In the genomic region with DNA sequence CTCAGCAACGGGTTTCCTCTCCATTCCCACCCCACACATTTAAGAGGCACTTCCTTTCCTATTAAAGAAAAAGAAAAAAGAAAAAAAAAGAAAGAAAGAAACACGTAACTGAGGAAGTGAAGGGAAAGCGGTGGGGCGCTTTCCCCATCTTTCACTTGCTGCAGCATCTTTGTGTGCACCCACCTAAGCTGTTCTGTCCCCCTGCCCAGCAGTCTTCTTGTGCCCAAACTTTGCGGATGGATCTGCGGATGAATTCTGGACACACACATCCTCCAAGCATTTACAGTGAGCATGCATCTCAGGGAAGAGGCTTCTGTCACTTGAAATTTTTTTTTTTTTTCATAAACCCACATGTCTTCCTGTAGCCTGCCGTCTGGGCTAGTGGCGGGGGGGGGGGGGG, we compare ENCODE assay signal across 21 mouse cellular contexts. TPM values are rescaled to one million over a fixed set of nuclear protein-coding genes. Genes with fewer than 3 reads are reported as not detected.
DNase-seq lines count a peak whose midpoint lies in the region; ATAC-seq and TF ChIP-seq lines count a peak whose summit lies in the region.
"Had no signal": no experiment of that assay in that cellular context is flagged by ENCODE, and none has a peak within 500 bp of the region (broad histone marks: within the 10 kb centered on the region; RNA-seq: fewer than 3 reads in every experiment).

No protein-coding gene starts in this region.

- no peak for TF ChIP-seq POLR2A in kidney, adult 2 months (IDR thresholded peaks at IDR 0.05; ENCODE audit: low read depth, low read length)

- no peak overlapping the region for H3K9ac ChIP-seq in forebrain, embryonic 16.5 days (replicated peaks; ENCODE audit: low read depth, low read length)
- 0 out of 2 replicates have a peak overlapping the region, but pooled peaks have one; percentile 7 for H3K9ac ChIP-seq in kidney, embryonic 15.5 days
- H3K9ac ChIP-seq in embryonic facial prominence, embryonic 15.5 days: no peak overlapping the region
- H3K9ac ChIP-seq: heart, embryonic 13.5 days; limb, embryonic 12.5 days; liver, embryonic 14.5 days; stomach, embryonic 15.5 days had no signal

- H3K4me2 ChIP-seq in forebrain, embryonic 16.5 days (ENCODE audit: low read length): no peak overlapping the region
- H3K4me2 ChIP-seq in kidney, embryonic 15.5 days: peak overlapping the region; percentile 53
- H3K4me2 ChIP-seq in embryonic facial prominence, embryonic 15.5 days (replicated peaks): no peak overlapping the region
- H3K4me2 ChIP-seq: heart, embryonic 13.5 days; limb, embryonic 12.5 days; stomach, embryonic 15.5 days had no signal

- peaks cover 100% of the 10 kb centered on the region for H3K27me3 ChIP-seq in forebrain, embryonic 10.5 days (ENCODE audit: poor library complexity, severe bottlenecking)
- peaks cover 68% of the 10 kb centered on the region for H3K27me3 ChIP-seq in forebrain, embryonic 16.5 days (replicated peaks; ENCODE audit: control insufficient read depth, insufficient read depth, low read length)
- peaks cover 87% of the 10 kb centered on the region for H3K27me3 ChIP-seq in kidney, embryonic 15.5 days
- H3K27me3 ChIP-seq in kidney, adult 2 months (replicated peaks; ENCODE audit: control insufficient read depth, insufficient read depth, low read length): peaks cover 21% of the 10 kb centered on the region
- H3K27me3 ChIP-seq in embryonic facial prominence, embryonic 15.5 days: peaks cover 84% of the 10 kb centered on the region

- H3K36me3 ChIP-seq in forebrain, embryonic 10.5 days (replicated peaks): no peaks in the 10 kb centered on the region
- H3K36me3 ChIP-seq in forebrain, embryonic 16.5 days (ENCODE audit: control insufficient read depth, insufficient read depth): no peaks in the 10 kb centered on the region
- H3K36me3 ChIP-seq in kidney, embryonic 15.5 days: no peaks in the 10 kb centered on the region
- no peaks in the 10 kb centered on the region for H3K36me3 ChIP-seq in kidney, adult 2 months (ENCODE audit: control insufficient read depth, insufficient read depth, low read length)
- no peaks in the 10 kb centered on the region for H3K36me3 ChIP-seq in embryonic facial prominence, embryonic 15.5 days
- H3K36me3 ChIP-seq: heart, embryonic 13.5 days; limb, embryonic 12.5 days; stomach, embryonic 15.5 days had no signal

- H3K4me1 ChIP-seq in forebrain, embryonic 10.5 days: peaks cover 50% of the 10 kb centered on the region
- peaks cover 14% of the 10 kb centered on the region for H3K4me1 ChIP-seq in forebrain, embryonic 16.5 days (replicated peaks; ENCODE audit: control insufficient read depth, insufficient read depth, low read length)
- peaks cover 50% of the 10 kb centered on the region for H3K4me1 ChIP-seq in kidney, embryonic 15.5 days
- no peaks in the 10 kb centered on the region for H3K4me1 ChIP-seq in kidney, adult 2 months (ENCODE audit: control insufficient read depth, insufficient read depth, low read length)
- peaks cover 14% of the 10 kb centered on the region for H3K4me1 ChIP-seq in embryonic facial prominence, embryonic 15.5 days

- H3K9me3 ChIP-seq in forebrain, embryonic 10.5 days: no peaks in the 10 kb centered on the region
- no peaks in the 10 kb centered on the region; the same call in 1 of the 2 replicates for H3K9me3 ChIP-seq in forebrain, embryonic 16.5 days (ENCODE audit: control insufficient read depth, low read length)
- no peaks in the 10 kb centered on the region for H3K9me3 ChIP-seq in kidney, embryonic 15.5 days (replicated peaks)
- H3K9me3 ChIP-seq in embryonic facial prominence, embryonic 15.5 days (replicated peaks): no peaks in the 10 kb centered on the region
- H3K9me3 ChIP-seq: heart, embryonic 13.5 days; limb, embryonic 12.5 days; stomach, embryonic 15.5 days had no signal

- 1% methylated on average over 6 of the region's 8 CpGs for WGBS in forebrain, embryonic 10.5 days
- WGBS in forebrain, embryonic 16.5 days: 2% methylated on average over 6 of the region's 8 CpGs
- 2% methylated on average over 6 of the region's 8 CpGs for WGBS in kidney, embryonic 15.5 days
- WGBS in kidney, adult 2 months: 16% methylated on average over 7 of the region's 8 CpGs
- 14% methylated on average over 6 of the region's 8 CpGs for WGBS in embryonic facial prominence, embryonic 15.5 days

- no peak for ATAC-seq in forebrain, embryonic 16.5 days
- no peak for ATAC-seq in kidney, embryonic 15.5 days (replicated peaks; ENCODE audit: low FRiP score)
- no peak for ATAC-seq in embryonic facial prominence, embryonic 15.5 days (ENCODE audit: insufficient number of reproducible peaks, low FRiP score, low TSS enrichment, low read depth)
- ATAC-seq: activated CD4-positive, CD25-positive, alpha-beta regulatory T cell, adult 4 months; lung, postnatal 0 days had no signal

- no peak for TF ChIP-seq CTCF in kidney, adult 2 months (conservative IDR thresholded peaks at IDR 0.05; ENCODE audit: insufficient read depth, insufficient read length, low read depth, low read length)

- intact Hi-C loops in heart, postnatal 36 days (cut with DNase I): loop anchor here (5.0 kb wide), 1 partner anchor 143 kb away; no protein-coding TSS in a partner anchor

- peak; percentile 33 for DNase-seq in forebrain, embryonic 10.5 days (ENCODE audit: extremely low spot score, low spot score)
- no peak for DNase-seq in kidney, adult 2 months
- DNase-seq in embryo, embryonic 10 days (ENCODE audit: low spot score): peak; percentile 57
- no peak for DNase-seq in layer of hippocampus, adult 8-10 months (ENCODE audit: low spot score in 2 of 2)
- no peak for DNase-seq in heart, postnatal 36 days
- DNase-seq: cerebellum, postnatal 14 days; gastrocnemius, postnatal 36 days; kidney, adult 8-10 months; thymus, postnatal 36 days had no signal

- peak overlapping the region; percentile 18; the same call in 1 of the 2 replicates for H3K4me3 ChIP-seq in forebrain, embryonic 10.5 days
- no peak overlapping the region for H3K4me3 ChIP-seq in forebrain, embryonic 16.5 days (replicated peaks; ENCODE audit: low read length)
- peak overlapping the region; percentile 35 for H3K4me3 ChIP-seq in kidney, embryonic 15.5 days (replicated peaks)
- no peak overlapping the region for H3K4me3 ChIP-seq in kidney, adult 2 months (ENCODE audit: insufficient read depth, low read depth, low read length)
- H3K4me3 ChIP-seq in embryonic facial prominence, embryonic 15.5 days (replicated peaks): 0 out of 2 replicates have a peak overlapping the region, but pooled peaks have one; percentile 11
- H3K4me3 ChIP-seq: heart, embryonic 13.5 days; limb, embryonic 12.5 days; megakaryocyte, embryonic 14.5 days; stomach, embryonic 15.5 days had no signal

- peak overlapping the region; percentile 51; the same call in 1 of the 2 replicates for H3K27ac ChIP-seq in forebrain, embryonic 10.5 days
- H3K27ac ChIP-seq in forebrain, embryonic 16.5 days (ENCODE audit: low read length): no peak overlapping the region
- H3K27ac ChIP-seq in kidney, embryonic 15.5 days: 0 out of 2 replicates have a peak overlapping the region, but pooled peaks have one; percentile 66
- H3K27ac ChIP-seq in kidney, adult 2 months (ENCODE audit: insufficient read depth, low read depth, low read length): no peak overlapping the region
- H3K27ac ChIP-seq in embryonic facial prominence, embryonic 15.5 days (replicated peaks): no peak overlapping the region; the same call in 1 of the 2 replicates
- H3K27ac ChIP-seq: heart, embryonic 13.5 days; limb, embryonic 12.5 days; liver, embryonic 14.5 days; stomach, embryonic 15.5 days had no signal

RNA-seq across cellular contexts. Expression of gene Foxd1, which starts 5.3 kb away (rescaled TPM):
- polyA plus RNA-seq in forebrain, embryonic 10.5 days (2016; fragmentation: Nextera tagmentation; extraction: Ambion mirVana): 2.9 and 3.1 TPM in 2 replicates
- polyA plus RNA-seq in forebrain, embryonic 16.5 days (2015; fragmentation: Nextera tagmentation; extraction: Ambion mirVana): 0.46 and 0.50 TPM in 2 replicates
- 4.7 and 5.0 TPM in 2 replicates for polyA plus RNA-seq in kidney, embryonic 15.5 days (2015; fragmentation: Nextera tagmentation; extraction: Ambion mirVana)
- 0.91 and 1.1 TPM in 2 replicates for polyA plus RNA-seq in kidney, adult 2 months (2012; rRNA removed)
- polyA plus RNA-seq in embryonic facial prominence, embryonic 15.5 days (2015; fragmentation: Nextera tagmentation; extraction: Ambion mirVana): 3.0 and 3.1 TPM in 2 replicates
- total RNA-seq in layer of hippocampus, adult 8-10 months (2022): 1 to 10 TPM in 3 of 4 experiments, under 1 TPM in 1; 0.74 to 1.3 (median 1.2) TPM
- under 1 TPM; 0.05 to 0.08 TPM for total RNA-seq in heart, postnatal 36 days (2021)
- total RNA-seq: hematopoietic stem cell, adult 5-6 weeks had no signal
- polyA plus RNA-seq: activated CD4-positive, CD25-positive, alpha-beta regulatory T cell, adult 4 months; small intestine, adult 2 months; stomach, embryonic 15.5 days had no signal

RNA-seq across cellular contexts. Expression of gene Btf3, which starts 42.5 kb away (rescaled TPM):
- polyA plus RNA-seq in forebrain, embryonic 10.5 days (2016; fragmentation: Nextera tagmentation; extraction: Ambion mirVana): 756 and 758 TPM in 2 replicates
- 536 and 561 TPM in 2 replicates for polyA plus RNA-seq in forebrain, embryonic 16.5 days (2015; fragmentation: Nextera tagmentation; extraction: Ambion mirVana)
- polyA plus RNA-seq in kidney, embryonic 15.5 days (2015; fragmentation: Nextera tagmentation; extraction: Ambion mirVana): 689 and 781 TPM in 2 replicates
- polyA plus RNA-seq in kidney, adult 2 months (2012; rRNA removed): 153 and 173 TPM in 2 replicates
- 628 and 630 TPM in 2 replicates for polyA plus RNA-seq in embryonic facial prominence, embryonic 15.5 days (2015; fragmentation: Nextera tagmentation; extraction: Ambion mirVana)
- 100 to 1,000 TPM; 157 to 207 (median 184) TPM for total RNA-seq in layer of hippocampus, adult 8-10 months (2022)
- total RNA-seq in heart, postnatal 36 days (2021): 100 to 1,000 TPM; 212 to 214 TPM

Comparison
In these comparisons a context has a peak if more than half of its experiments do, and no peak if none do; other contexts are left out.
1. H3K27ac ChIP-seq: peak in forebrain, embryonic 10.5 days (single experiment) and kidney, embryonic 15.5 days (single experiment); none in forebrain, embryonic 16.5 days (single experiment), kidney, adult 2 months (single experiment) and embryonic facial prominence, embryonic 15.5 days (single experiment).
2. H3K4me3 ChIP-seq: peak in forebrain, embryonic 10.5 days (single experiment), kidney, embryonic 15.5 days (single experiment) and embryonic facial prominence, embryonic 15.5 days (single experiment); none in forebrain, embryonic 16.5 days (single experiment) and kidney, adult 2 months (single experiment).
3. DNase-seq: peak in forebrain, embryonic 10.5 days (single experiment) and embryo, embryonic 10 days (single experiment); none in kidney, adult 2 months (single experiment), layer of hippocampus, adult 8-10 months (0 of 2) and heart, postnatal 36 days (0 of 2).